Mouse (Mus musculus) embryonic fibroblast, embryonic 13.5 days (primary cell): ENCODE data around the gene Tctn3.

Experiments
- CTCF ChIP-seq: IDR thresholded peaks from 2 replicates; pipeline ENCODE4 v1.5.1; 2011; ENCODE audit warnings: mild to moderate bottlenecking, control low read depth, low read length, moderate library complexity, borderline replicate concordance; ENCODE audit not compliant: insufficient read depth
- POLR2A ChIP-seq: IDR thresholded peaks from 2 replicates; pipeline ENCODE4 v1.6.1; 2011; ENCODE audit warnings: low read depth, mild to moderate bottlenecking, control low read depth, low read length, moderate library complexity

GRCm38 (mm10) chr19:40650090-40650489 is 38.1 kb upstream of the Tctn3 start:
- TF ChIP-seq CTCF (no peak), POLR2A (no peak)
